Mouse (Mus musculus) stomach, postnatal 0 days (tissue): ENCODE results near the gene Agxt. TPM values are rescaled to one million over a fixed set of nuclear protein-coding genes. Genes with fewer than 3 reads are reported as not detected.

Source experiments
- ATAC-seq: fragments of 200-750 bp; cut with Nextera tagmentation; 2 replicates; pipeline ENCODE4 v1.8.0; 2017; ENCODE audit not compliant: low FRiP score, low TSS enrichment
- DNase-seq: peaks from one replicate; pipeline ENCODE4 v3.0.0-alpha.2; 2016; ENCODE audit warnings: low spot score
- H3K27ac ChIP-seq: fragments of 300-500 bp; sonication (generic); replicated peaks from 2 replicates; pipeline ENCODE4 v1.5.1; 2014; ENCODE audit warnings: mild to moderate bottlenecking, control low read depth
- H3K27me3 ChIP-seq: fragments of 300-500 bp; sonication (generic); 2 replicates; pipeline ENCODE4 v1.6.1; 2014; ENCODE audit warnings: low read length; ENCODE audit not compliant: control insufficient read depth, insufficient read depth
- H3K36me3 ChIP-seq: fragments of 300-500 bp; sonication (generic); 2 replicates; pipeline ENCODE4 v1.6.1; 2014; ENCODE audit warnings: low read length, mixed read lengths; ENCODE audit not compliant: control insufficient read depth, insufficient read depth
- H3K4me1 ChIP-seq: fragments of 300-500 bp; sonication (generic); replicated peaks from 2 replicates; pipeline ENCODE4 v1.6.1; 2014; ENCODE audit warnings: antibody characterized with exemption; ENCODE audit not compliant: control insufficient read depth, insufficient read depth
- H3K4me2 ChIP-seq: fragments of 300-500 bp; sonication (generic); replicated peaks from 2 replicates; pipeline ENCODE4 v1.6.1; 2014; ENCODE audit warnings: low read depth, mild to moderate bottlenecking, control low read depth, moderate library complexity
- H3K4me3 ChIP-seq: fragments of 300-500 bp; sonication (generic); 2 replicates; pipeline ENCODE4 v1.5.1; 2014; ENCODE audit warnings: low read depth, low read length, control low read depth
- H3K9ac ChIP-seq: fragments of 300-500 bp; sonication (generic); 2 replicates; pipeline ENCODE4 v1.6.1; 2014; ENCODE audit warnings: mild to moderate bottlenecking, low read length, control low read depth, mixed read lengths
- H3K9me3 ChIP-seq: fragments of 300-500 bp; sonication (generic); 2 replicates; pipeline ENCODE4 v1.6.1; 2016; ENCODE audit warnings: low read length; ENCODE audit not compliant: control insufficient read depth
- CTCF ChIP-seq: IDR thresholded peaks from 2 replicates; pipeline ENCODE4 v1.5.1; 2016; ENCODE audit warnings: antibody characterized with exemption, low read depth, mild to moderate bottlenecking, moderate library complexity
- EP300 ChIP-seq: optimal IDR thresholded peaks from 2 replicates; pipeline ENCODE3; 2016; ENCODE audit warnings: antibody characterized with exemption
- WGBS: fragments of 180-500 bp; shearing (Covaris S2); extraction: QIAGEN DNeasy Blood & Tissue Kit; methylation state at CpG from one replicate; pipeline ENCODE4 v1.1.7; 2014; 5-methylcytosine and 5-hydroxymethylcytosine counted together
- polyA plus RNA-seq: library from polyadenylated mRNA; unstranded; fragments of >200 nt; fragmentation: Nextera tagmentation; extraction: Ambion mirVana; gene quantifications from 2 replicates; pipeline ENCODE4 v1.2.1, GENCODE M21; 2015

Agxt gene
- polyA plus RNA-seq, 1 experiment from 2014 or later = 0.55 TPM

DNA sequence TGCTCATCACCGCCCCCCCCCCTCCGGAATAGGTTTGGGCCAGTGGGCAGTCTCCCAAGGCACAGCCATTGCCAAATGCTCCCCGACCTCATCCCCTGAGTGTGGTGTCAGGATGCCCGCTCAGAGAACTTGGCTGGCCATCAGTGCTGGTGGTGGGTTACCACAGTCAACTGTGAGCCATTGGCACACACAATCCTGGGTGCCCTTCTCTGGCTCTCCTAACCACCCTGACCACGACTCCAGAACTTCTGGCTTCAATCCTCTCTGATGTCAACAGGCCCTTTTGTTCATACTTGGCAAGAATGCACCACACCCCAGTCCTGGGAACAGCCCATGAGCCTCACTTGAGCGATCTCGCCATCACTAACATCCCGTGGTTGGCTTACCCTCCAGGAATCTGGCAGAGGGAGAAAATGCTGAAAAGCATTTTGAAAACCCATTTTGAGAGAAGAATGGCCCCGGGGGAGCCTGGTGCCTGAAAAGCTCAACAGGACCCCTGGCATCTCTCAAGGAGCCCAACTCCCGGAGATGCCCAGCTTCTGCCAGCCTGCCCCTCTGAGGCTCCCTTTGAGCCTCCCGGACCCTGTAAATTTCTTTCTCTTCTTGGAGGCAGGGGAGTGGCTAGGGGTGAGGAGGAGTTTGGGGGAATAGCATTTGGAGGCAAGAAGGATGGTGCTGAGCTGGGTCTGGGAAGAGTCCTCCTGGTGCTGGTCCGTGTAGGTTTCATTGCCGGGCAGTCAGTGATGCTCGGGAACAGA, 49.2 kb downstream of the Agxt start:
- TF ChIP-seq EP300 (no peak), CTCF (no peak)
- Histone ChIP-seq H3K4me1 (no peaks in the 10 kb centered on the region), H3K27me3 (no peaks in the 10 kb centered on the region), H3K4me2 (no peak overlapping the region), H3K36me3 (no peaks in the 10 kb centered on the region), H3K9ac (no peak overlapping the region), H3K27ac (no peak overlapping the region), H3K9me3 (no peaks in the 10 kb centered on the region), H3K4me3 (no peak overlapping the region)
- DNase-seq (no peak), ATAC-seq (no peak)
- WGBS = 73% methylated on average over 14 of the region's 14 CpGs

DNA sequence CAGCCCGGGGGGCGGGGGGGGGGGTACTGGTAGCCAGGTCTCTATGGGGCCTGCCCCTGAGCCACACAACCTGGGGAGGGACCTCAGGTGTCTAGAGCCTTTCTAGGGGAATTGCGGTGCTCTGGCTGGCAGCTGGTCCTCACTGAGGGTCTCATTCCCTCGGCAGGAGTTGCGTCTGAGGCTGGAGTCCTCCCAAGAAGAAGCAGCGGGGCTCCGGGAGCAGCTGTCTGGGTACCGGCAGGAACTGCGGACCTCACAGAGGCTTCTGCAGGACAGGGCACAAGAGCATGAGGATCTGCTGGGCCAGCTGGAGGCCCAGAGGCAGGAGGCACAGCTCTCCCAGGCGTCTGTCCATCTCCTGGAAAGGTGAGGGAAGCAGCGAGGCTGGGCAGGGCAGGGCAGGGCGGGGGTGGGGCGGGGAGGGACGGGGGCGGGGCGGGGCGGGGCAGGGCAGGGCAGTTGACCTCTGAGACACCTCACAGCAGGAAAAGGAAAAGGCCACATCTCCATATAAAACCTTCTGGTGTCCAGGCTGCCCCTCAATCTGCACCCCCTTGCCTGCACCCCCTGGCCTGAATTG, 55.8 kb downstream of the Agxt start:
- no peak overlapping the region for H3K9ac ChIP-seq
- WGBS = 9% methylated on average over 14 of the region's 17 CpGs
- no peak overlapping the region for H3K4me2 ChIP-seq
- H3K27me3 ChIP-seq = no peaks in the 10 kb centered on the region
- no peak overlapping the region for H3K27ac ChIP-seq
- DNase-seq = peak; percentile 34
- ATAC-seq = peak; percentile 39; the same call in 1 of the 2 replicates
- no peaks in the 10 kb centered on the region for H3K36me3 ChIP-seq
- no peaks in the 10 kb centered on the region for H3K4me1 ChIP-seq
- H3K9me3 ChIP-seq = no peaks in the 10 kb centered on the region
- H3K4me3 ChIP-seq = no peak overlapping the region
- TF ChIP-seq EP300 = no peak
- TF ChIP-seq CTCF = no peak

DNA sequence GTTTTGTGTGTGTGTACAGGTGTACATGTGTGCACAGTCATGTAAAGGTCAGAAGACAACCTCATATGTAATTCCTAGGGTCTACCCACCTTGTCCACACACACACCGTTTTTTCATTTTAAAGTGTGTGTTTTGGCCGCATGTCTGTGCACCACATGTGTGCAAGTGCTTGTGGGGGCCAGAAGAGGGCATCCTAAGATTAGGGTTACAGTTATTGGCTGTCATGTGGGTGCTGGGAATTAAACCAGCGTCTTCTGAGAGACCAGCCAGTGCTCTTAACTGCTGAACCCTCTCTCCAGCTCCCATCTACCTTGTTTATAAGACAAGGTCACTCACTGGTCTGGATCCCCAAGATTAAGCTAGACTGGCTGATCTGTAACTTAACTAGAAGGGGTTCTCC, 59.9 kb downstream of the Agxt start:
- Histone ChIP-seq H3K36me3 (no peaks in the 10 kb centered on the region), H3K4me2 (no peak overlapping the region), H3K4me3 (no peak overlapping the region), H3K27me3 (no peaks in the 10 kb centered on the region), H3K4me1 (no peaks in the 10 kb centered on the region), H3K9ac (no peak overlapping the region), H3K9me3 (no peaks in the 10 kb centered on the region), H3K27ac (no peak overlapping the region)
- WGBS = 88% methylated on average over 3 of the region's 3 CpGs
- TF ChIP-seq EP300 = no peak
- TF ChIP-seq CTCF = no peak
- no peak for ATAC-seq
- no peak for DNase-seq

Other genes starting within 250 kb of the Agxt start
- 0.06 and 0.16 TPM in 2 replicates for gene Ankmy1, start 232.3 kb upstream of the Agxt start, polyA plus RNA-seq
- gene Dusp28, start 228.3 kb upstream of the Agxt start, polyA plus RNA-seq = 16.0 and 17.5 TPM in 2 replicates
- 36.7 and 42.7 TPM in 2 replicates for gene Rnpepl1, start 224.5 kb upstream of the Agxt start, polyA plus RNA-seq
- 21.2 and 23.3 TPM in 2 replicates for gene Capn10, start 200.9 kb upstream of the Agxt start, polyA plus RNA-seq
- 3.7 and 4.1 TPM in 2 replicates for gene Gpr35, start 184.4 kb upstream of the Agxt start, polyA plus RNA-seq
- gene Aqp12, start 128.9 kb upstream of the Agxt start, polyA plus RNA-seq = 0.12 TPM in 1 of 2 replicates, not detected in the other
- 7.7 and 9.6 TPM in 2 replicates for gene Kif1a, start 33.3 kb upstream of the Agxt start, polyA plus RNA-seq
- gene 2310007B03Rik, start 25.7 kb downstream of the Agxt start, polyA plus RNA-seq = 27.8 and 34.3 TPM in 2 replicates
- gene Crocc2, start 33.5 kb downstream of the Agxt start, polyA plus RNA-seq = 0.04 and 0.06 TPM in 2 replicates
- gene Sned1, start 100.6 kb downstream of the Agxt start, polyA plus RNA-seq = 1.4 and 1.5 TPM in 2 replicates
- 13.0 and 14.7 TPM in 2 replicates for gene Mterf4, start 170.7 kb downstream of the Agxt start, polyA plus RNA-seq
- 37.8 and 38.5 TPM in 2 replicates for gene Ppp1r7, start 207.6 kb downstream of the Agxt start, polyA plus RNA-seq
- gene Pask, start 208.2 kb downstream of the Agxt start, polyA plus RNA-seq = 2.2 and 2.6 TPM in 2 replicates
- gene Ano7, start 238.7 kb downstream of the Agxt start, polyA plus RNA-seq = 3.7 and 4.8 TPM in 2 replicates